Mouse (Mus musculus) liver, adult 2 months (tissue): ENCODE results near the gene Babam2.

Source experiments
- CTCF ChIP-seq: fragments of 200-500 bp; IDR thresholded peaks from 2 replicates; pipeline ENCODE4 v1.5.1; 2011; ENCODE audit warnings: low read depth, low read length, control low read depth
- POLR2A ChIP-seq: fragments of 200-500 bp; IDR thresholded peaks from 2 replicates; pipeline ENCODE4 v1.6.1; 2011; ENCODE audit warnings: low read length, control low read depth; ENCODE audit not compliant: insufficient read depth; ENCODE audit errors: extremely low read depth

- TF ChIP-seq POLR2A: no peak
- TF ChIP-seq CTCF: no peak
These were observed 26.3 kb upstream of the Babam2 start for GRCm38 (mm10) chr5:31671137-31671536.
